Mouse (Mus musculus) small intestine, adult 2 months (tissue): ENCODE measurements around the gene Cspg4.

ENCODE experiments used
- CTCF ChIP-seq: fragments of 200-500 bp; IDR thresholded peaks from 2 replicates; pipeline ENCODE4 v1.5.1; 2012; ENCODE audit warnings: low read depth, mild to moderate bottlenecking, control low read depth, inconsistent platforms, low read length, moderate library complexity, mixed read lengths; ENCODE audit not compliant: insufficient replicate concordance, insufficient read length; ENCODE audit errors: extremely low read depth
- POLR2A ChIP-seq: fragments of 200-500 bp; IDR thresholded peaks from 2 replicates; pipeline ENCODE4 v1.6.1; 2012; ENCODE audit warnings: low read depth, mild to moderate bottlenecking, control low read depth, inconsistent platforms, low read length, moderate library complexity

DNA sequence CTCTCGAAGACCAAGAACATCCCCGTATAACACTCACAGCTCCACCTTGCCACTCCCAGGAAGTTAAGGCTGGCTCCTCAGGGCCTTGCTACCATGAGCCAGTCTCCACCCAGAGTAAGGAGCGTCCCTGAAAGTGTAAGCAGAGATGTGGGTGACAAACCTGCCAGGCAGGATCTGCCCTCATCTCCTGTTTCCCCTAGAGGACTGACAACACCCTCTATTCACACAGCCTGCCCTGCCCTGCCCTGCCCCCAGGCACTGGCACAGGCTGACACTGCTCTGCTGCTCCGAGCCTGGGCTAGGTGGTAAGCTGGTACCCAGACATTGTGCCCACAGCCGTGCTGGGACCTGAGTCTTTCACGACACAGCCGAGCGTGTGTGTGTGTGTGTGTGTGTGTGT, 36.4 kb downstream of the Cspg4 start:
- TF ChIP-seq CTCF (no peak), POLR2A (no peak)
